Mouse (Mus musculus) MN1 (cell line): ENCODE results near the gene C1qtnf1.
A peak's percentile ranks its signal among the peaks of the same experiment; 100 is the strongest.

Experiments used
- DNase-seq: peaks from one replicate; pipeline ENCODE4 v3.0.0-alpha.2; 2016; ENCODE audit warnings: low spot score

Gene C1qtnf1

GRCm38 (mm10) chr11:118410479-118410878, 17.5 kb upstream of the C1qtnf1 start:
- DNase-seq, result no peak

DNA sequence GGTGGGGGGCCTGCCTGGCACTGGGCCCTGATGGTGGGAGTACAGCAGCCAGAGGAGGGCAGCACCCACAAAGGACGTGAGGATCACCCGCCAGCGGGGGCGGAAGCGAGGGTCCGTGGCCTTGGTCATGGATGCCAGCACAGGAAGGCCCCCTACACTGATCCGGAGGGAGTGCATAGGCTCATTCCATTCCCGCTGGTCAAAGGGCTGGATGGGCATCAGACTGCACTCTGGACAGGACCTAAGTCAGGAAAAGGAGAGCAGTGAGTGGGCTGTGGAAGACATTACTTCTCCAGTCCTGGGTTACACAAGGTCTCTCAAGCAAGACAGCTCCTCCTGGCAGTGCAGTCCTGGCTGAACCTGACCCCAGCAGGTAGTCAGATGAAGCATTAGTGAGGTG, 16.7 kb upstream of the C1qtnf1 start:
- DNase-seq, result no peak

DNA sequence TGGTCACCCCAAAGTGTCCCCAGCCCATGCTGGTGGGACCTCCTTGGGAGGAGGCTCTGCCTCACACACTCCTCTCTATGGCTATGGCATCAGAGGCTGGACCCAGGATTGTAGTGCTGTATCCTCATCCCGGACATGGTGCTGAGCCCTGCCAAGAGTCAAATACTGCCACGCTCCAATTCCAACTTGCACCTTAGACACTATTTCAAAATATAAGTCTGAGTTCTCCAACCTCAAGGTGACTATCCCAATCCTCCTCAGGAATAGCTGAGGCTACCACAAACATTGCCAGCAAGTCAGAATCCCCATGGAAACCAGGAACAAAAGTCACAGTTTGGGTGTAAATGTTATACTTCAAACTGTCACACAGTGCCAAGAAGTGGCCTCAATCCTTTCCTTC, 15.4 kb upstream of the C1qtnf1 start:
- no peak for DNase-seq

GRCm38 (mm10) chr11:118413055-118413454, 14.9 kb upstream of the C1qtnf1 start:
- DNase-seq, result no peak

- no peak for DNase-seq
Measured at GRCm38 (mm10) chr11:118414270-118414669, 13.7 kb upstream of the C1qtnf1 start.

DNA sequence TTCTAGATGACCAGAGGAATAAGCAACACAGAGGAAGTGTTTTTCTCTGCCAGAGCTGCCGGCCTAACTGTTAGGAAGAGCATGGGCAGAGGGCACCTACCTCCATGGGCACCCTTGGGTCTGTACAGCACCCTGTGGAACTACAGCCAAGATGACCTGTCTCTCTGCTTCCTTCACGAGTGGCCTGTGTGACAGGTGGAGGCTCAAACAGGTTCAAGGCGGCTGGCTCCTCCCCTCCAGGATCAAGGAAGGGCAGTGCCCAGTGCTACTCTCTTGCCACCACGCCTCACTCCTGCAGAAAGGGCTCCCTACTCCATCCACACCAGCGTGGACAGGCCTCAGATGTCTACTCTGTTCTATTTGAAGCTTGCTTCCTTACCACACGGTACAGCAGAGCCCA, 12.4 kb upstream of the C1qtnf1 start:
- no peak for DNase-seq

- DNase-seq, result no peak
Measured at GRCm38 (mm10) chr11:118416046-118416445, 12.0 kb upstream of the C1qtnf1 start.

DNA sequence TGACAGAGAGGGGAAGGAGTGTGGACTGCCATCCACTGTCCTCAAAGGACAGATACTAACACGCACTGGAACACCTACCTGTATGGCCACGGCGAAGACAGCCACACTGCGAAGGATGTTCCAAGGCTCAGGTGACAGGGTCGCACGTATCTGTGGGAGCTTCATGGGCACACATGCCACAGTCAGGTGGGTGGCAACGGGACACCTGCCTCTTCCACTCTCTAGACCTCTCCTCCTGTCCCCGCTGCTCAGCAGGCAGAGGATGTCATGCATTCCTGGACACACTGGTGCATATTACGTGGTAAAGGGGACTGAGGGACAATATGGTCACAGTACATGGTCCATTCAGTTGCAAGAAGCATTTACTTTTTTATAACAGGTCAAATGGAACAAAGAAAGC, 10.5 kb upstream of the C1qtnf1 start:
- DNase-seq, result no peak

- DNase-seq, result no peak
Measured at GRCm38 (mm10) chr11:118418442-118418833, 9.6 kb upstream of the C1qtnf1 start.

DNA sequence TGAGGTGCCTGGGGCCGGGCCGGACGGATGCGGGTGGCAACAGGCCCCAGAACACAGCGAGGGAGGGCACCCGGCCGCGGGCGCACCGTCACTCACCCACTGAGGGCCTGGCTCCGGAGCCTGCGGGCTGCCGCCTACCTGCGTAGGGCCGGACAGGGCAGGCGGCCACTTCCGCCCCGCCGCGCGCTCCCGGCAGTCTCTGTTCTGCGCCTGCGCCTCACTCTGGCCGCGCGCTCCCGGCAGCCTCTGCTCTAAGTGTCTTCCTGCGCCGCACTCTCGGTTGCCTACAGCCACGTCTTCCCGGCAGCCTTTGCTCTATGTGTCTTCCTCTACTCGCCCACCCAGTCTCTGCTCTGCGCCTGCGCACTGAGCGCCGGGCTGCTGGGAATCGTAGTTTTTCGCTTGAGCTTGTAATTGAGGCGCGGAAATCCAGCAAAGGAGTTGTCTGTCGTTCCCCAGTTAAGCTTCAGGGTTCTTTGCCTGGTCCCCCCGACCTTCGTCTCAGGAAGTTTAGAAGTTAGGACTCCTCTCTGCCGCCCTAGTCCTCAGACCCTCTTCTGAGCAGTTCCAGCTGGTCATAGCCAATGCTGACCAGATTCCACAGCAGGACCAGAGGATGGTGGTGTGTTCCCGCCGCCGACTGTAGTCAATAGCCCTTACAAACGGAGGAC, 9.0 kb upstream of the C1qtnf1 start, which contains the start of gene Cant1:
TSS of gene Cant1 (minus strand) at position 253 of the 671 bp plus-strand sequence.
- DNase-seq, result peak; percentile 97

GRCm38 (mm10) chr11:118420261-118420660, 7.7 kb upstream of the C1qtnf1 start:
- DNase-seq, result no peak

DNA sequence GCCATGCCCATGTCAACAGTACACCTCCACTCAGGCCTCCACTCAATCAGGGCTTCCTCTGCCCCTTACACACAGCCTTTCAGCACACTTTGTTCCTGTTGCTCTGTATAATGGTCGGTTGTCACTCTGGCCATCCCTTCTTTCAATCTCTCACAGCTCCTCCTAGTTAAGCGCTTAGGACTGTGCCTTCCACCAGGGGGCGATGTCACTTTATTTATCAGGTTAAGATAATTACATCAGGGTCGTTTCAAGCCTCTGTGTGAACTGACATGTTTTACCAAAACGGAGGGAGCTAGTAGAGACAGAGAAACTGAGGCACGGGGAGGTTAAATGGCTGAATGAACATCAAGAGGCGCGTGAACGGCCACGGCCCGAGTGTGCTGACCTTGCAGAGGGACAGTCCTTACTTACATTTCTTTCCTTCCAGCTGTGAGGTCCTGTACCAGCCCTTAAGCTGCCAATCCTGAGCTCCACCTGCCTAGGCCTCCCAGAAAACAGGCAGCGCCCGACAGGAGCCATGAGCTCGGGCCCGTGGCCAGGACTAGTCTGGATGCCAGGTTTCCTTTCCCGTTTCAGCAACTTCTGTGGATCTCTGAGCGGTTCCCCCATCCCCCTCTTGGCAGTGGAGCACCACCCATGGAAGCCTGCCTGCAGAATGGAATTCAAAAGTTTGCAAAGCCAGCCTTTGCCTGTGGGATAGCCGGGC, 4.6 kb upstream of the C1qtnf1 start:
- peak; percentile 83 for DNase-seq

DNA sequence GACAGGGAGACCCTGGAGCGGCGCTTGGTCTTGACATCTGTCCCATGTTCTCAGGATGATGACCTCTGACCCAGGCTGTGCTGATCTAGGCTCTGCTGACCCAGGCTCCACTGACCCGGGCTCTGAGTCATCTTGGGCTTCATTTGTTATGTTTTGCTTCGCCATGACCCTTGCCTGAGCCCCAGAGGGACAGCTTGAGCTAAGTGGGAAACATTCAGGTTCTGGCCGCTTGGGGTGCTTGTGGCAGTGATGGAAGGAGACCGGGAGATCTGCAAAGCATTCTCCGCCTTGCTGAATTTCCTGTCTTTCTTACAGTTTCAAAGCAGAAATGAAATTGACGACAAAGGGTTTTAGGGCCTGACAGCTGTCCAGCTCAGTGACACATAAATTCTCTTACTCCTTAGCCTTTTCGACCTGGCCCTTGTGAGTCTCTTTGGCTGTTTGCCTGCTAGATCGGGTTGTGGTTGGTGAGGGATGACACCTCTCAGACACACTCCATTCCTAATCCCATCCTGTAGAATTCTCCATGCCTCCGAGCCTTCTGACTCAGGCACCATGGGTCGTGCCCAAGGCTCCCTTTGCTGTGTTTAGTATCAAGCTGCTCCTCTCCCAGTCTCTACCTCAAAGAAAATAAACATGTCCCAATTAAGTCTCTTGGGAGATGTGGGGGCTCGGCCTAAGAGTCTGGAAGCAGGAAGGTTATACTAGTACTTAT, 3.2 kb upstream of the C1qtnf1 start:
- no peak for DNase-seq

DNA sequence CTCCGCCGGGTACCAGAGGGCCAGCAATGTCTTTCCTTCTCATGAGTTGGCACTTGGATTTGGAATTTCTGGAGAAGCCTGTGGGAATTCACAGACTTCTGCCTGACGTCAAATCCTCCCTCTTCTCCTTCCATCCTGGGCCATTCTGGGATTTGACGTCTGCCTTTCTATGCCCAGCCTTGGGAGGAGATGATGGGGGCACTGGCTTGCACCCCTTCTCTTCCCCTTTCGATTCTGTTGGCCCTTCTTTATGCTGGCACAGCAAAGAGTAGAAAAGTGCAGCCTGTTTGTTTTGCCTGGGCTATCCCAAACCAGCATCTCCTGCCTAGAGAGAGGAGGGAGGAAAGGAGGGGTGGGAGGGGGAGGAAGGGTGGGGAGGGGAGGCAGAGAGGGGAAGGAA, 1.2 kb upstream of the C1qtnf1 start:
- no peak for DNase-seq

- peak; percentile 34 for DNase-seq
Measured at GRCm38 (mm10) chr11:118427266-118427779, 680 bp upstream of the C1qtnf1 start.

- DNase-seq, result no peak
Measured at GRCm38 (mm10) chr11:118428460-118428868, 461 bp downstream of the C1qtnf1 start.

DNA sequence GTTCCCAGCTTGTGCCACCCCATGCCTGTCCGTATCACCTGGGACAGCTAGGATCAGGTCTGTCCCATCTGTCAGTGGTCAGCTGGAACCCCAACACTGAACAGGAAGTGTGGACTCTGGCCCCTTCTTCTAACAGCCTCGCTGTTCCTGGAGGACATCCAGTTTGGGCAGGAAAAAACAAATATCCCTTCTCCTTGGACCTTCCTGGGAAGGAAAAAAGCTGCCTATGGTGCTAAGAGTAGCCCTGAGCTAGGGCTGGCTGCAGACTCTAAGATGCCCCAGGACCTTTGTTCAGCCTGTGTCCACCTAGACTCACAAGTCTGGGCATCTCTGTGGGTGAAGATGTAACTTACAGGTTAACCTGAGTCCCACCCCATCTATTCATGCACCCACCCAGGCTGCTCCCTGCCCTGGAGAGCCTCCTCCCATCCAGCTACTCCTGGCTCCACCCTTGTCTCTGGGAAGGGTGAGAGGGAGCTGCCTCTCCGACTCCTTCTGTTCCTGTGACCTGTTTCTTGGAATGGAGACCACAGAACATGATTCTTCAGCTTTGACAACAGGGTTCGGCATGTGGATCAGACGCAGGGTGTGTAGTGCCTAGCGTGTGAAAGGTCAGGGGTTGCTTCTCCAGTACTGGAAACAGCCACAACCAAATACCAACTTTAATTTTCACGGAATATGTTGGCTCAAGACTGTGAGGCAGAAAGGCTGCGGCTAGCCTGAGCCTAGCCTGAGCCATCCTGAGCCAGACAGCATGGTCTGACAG, 1.1 kb downstream of the C1qtnf1 start:
- no peak for DNase-seq

DNA sequence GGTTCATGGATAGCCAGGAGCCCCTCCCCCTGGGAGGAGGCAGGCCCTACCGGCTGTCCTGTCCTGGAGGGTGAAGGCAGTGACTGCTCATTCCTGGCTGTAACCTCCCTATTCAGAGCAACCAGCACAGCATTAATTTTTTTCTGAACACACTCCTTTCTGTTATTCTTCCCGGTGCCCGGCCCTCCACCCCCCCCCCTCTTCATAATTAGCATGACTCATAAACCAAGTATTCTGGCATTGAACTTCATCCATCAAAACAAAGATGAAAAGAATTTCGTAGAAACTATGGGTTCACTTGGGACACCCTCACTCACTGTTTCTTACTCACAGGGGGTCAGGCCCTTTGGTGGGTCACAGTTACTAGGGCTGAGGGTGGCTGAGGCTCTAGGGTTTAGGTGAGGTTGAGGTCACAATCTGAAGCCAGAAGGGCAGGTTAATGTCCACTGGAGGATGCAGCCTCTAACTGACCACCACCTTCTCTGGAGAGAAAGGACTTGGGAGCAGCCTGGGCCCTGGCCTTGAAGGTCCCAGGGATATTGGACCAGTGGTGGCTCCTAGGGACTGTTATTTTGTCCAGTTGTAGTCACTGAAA, 2.4 kb downstream of the C1qtnf1 start:
- DNase-seq, result no peak

DNA sequence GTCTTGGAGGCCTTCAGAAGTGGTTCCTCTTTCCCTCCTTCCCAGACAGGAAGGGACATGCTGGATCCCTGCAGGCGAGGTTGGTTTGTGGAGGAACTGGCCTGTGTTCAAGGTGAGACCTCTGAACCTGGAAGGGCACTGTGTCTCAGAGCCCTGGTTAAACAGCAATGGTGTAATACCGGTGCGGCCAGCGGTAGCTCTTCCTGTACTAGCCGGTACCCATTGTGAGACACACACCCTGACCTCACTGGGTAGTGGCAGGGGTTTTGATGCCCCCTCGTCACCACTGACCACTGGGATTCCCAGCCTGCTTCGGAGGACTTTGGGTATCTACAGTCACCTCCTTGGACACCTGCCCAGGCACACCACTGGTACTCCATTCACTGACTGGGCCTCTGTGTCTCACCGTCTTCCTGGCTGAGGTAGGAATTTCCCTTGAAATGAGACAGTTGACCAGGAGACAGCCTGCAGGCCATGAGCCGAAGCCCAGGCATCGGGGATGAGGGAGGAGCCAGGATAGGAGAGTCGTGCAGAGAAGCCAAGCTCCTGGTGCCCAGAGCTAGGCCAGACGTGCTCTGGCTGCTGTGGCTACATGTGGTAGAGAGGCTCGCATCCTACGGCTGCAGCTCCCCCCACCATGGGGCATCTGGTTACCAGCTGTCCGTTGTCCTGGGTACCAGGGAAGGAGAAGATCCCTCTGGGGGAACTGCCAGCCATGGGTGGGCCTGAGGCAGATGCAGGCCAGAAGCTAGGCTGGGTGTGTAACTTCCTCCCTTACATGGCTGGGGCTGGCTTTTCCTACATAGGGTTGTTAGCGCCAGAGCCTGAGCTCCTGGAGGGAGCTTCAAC, 3.3 kb downstream of the C1qtnf1 start:
- DNase-seq, result peak; percentile 81

DNA sequence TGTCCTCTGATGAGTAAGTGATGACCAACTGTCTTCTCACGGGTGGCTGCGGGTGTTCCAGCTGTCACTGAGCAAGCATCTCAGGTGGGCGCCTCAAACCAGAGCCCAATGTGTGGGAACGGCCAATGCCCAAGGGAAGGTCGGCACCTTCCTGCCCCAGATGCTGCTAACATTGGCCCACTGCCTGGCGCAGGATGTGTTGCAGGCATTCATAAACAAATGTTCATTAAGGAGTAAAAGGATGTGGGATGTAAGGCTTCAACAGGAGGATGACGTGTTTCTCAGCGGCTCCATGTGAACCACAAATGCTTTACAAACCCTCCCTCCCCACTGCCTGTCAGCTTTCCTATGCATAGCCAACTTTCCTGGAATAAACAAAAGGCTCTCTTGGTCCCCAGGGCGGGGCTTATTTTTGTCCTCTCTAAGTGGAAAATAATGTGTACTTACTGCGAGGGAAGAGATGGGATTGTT, 5.4 kb downstream of the C1qtnf1 start:
- no peak for DNase-seq

DNA sequence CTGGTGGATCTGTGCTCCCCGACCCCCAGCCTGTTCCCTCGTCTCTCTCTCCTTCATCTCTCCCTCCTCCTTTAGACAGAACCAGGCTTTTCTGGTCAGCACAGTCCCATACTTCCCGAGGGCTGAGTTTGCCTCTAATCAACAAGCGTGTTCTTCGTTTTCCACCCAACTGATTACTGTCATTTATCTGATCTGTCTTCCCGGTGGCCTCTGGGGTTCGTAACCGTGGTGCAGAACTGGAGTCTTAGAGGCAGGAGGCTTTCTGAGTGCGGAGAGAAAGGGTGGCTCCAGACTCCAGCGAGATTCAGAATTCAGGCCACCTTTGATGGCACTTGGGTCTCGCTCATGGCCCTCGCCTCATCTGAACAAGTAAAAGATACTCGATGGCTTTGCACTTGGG, 6.1 kb downstream of the C1qtnf1 start:
- DNase-seq, result no peak
